Mouse (Mus musculus) liver, adult 2 months (tissue): ENCODE measurements at regions not wholly inside any gene's neighbourhood (a gene's known extent, or its start where the extent isn't known, plus 50 kb on each side); places are given as distances from the start of the nearest gene placed in this dataset.

Experiments used
- CTCF ChIP-seq: fragments of 200-500 bp; IDR thresholded peaks from 2 replicates; pipeline ENCODE4 v1.5.1; 2011; ENCODE audit warnings: low read depth, low read length, control low read depth
- POLR2A ChIP-seq: fragments of 200-500 bp; IDR thresholded peaks from 2 replicates; pipeline ENCODE4 v1.6.1; 2011; ENCODE audit warnings: low read length, control low read depth; ENCODE audit not compliant: insufficient read depth; ENCODE audit errors: extremely low read depth

DNA sequence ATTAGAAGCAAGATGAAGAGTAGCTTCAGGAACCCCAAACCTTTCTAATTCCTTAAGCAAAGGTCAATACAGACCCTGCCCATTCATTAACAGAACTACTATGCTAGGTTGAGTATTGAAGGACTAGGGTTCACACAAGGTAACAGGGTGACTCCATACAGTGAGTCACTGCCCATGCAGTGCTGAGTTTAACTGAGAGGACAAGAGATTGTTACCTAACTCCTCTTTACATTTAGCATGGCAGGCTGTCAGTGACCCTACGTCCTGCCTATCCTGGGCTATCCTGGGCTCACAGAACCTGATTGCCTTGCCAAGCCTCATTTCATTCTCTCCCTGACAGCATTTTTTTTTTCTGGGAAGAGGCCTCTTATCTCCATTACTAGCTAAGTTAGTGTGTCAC is 127.6 kb upstream of the Ell2 start:
- TF ChIP-seq POLR2A (no peak), CTCF (no peak)
